ENCODE assay signal across 13 mouse cellular contexts in the genomic region with DNA sequence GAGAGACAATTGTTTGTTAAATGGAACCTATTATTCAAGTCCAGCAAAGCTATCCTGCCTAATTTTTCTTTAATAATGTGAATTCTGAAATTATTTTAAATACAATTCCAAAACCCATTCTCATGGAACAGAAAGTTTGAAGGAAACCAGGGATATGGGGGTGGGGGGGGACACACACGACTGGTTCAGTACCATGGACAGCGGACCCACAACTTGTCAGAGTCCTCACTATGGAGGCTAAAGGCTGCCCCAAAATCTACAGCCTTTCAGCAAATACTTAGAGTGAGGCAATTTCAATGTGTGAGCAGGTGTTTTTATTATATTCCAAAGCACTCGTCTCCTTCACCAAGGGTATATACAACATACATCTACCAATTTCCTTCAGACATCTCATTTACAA. TPM values are rescaled to one million over a fixed set of nuclear protein-coding genes. Genes with fewer than 3 reads are reported as not detected.
DNase-seq lines count a peak whose midpoint lies in the region; ATAC-seq and TF ChIP-seq lines count a peak whose summit lies in the region.
"Had no signal": no experiment of that assay in that cellular context is flagged by ENCODE, and none has a peak within 500 bp of the region (broad histone marks: within the 10 kb centered on the region; RNA-seq: fewer than 3 reads in every experiment).

No protein-coding gene starts in this region.

- H3K9me3 ChIP-seq in forebrain, embryonic 10.5 days: no peaks in the 10 kb centered on the region
- H3K9me3 ChIP-seq in forebrain, postnatal 0 days (ENCODE audit: low read length): no peaks in the 10 kb centered on the region
- H3K9me3 ChIP-seq: heart, embryonic 12.5 days; lung, embryonic 15.5 days had no signal

- 0 out of 2 replicates have a peak, but pooled peaks cover 2% of the 10 kb centered on the region for H3K36me3 ChIP-seq in forebrain, embryonic 10.5 days (replicated peaks)
- H3K36me3 ChIP-seq in forebrain, postnatal 0 days (ENCODE audit: insufficient read depth): no peaks in the 10 kb centered on the region
- no peaks in the 10 kb centered on the region for H3K36me3 ChIP-seq in myocyte (ENCODE audit: control insufficient read depth, insufficient read depth)
- H3K36me3 ChIP-seq: heart, embryonic 12.5 days; lung, embryonic 15.5 days had no signal

- no peaks in the 10 kb centered on the region for H3K79me2 ChIP-seq in myocyte (ENCODE audit: control insufficient read depth, insufficient read depth)

- no peak overlapping the region for H3K4me3 ChIP-seq in forebrain, embryonic 10.5 days
- no peak overlapping the region for H3K4me3 ChIP-seq in forebrain, postnatal 0 days (ENCODE audit: low read depth, low read length)
- no peak overlapping the region for H3K4me3 ChIP-seq in myocyte
- H3K4me3 ChIP-seq: heart, embryonic 12.5 days; lung, embryonic 15.5 days had no signal

- no peak overlapping the region for H3K4me2 ChIP-seq in forebrain, postnatal 0 days (ENCODE audit: low read depth)
- H3K4me2 ChIP-seq in myocyte (ENCODE audit: low read depth): no peak overlapping the region
- H3K4me2 ChIP-seq: heart, embryonic 12.5 days; lung, embryonic 15.5 days had no signal

- DNase-seq in forebrain, embryonic 10.5 days (ENCODE audit: extremely low spot score, low spot score): peak; percentile 15
- no peak for DNase-seq in forebrain, postnatal 0 days
- peak; percentile 23 for DNase-seq in lung, postnatal 10 days
- DNase-seq in lung, postnatal 4 days: no peak
- peak; percentile 31 for DNase-seq in c-Kit-positive CD71-negative TER-119-negative erythroid progenitor cells, embryonic 14.5 days (ENCODE audit: low read depth)
- DNase-seq in heart, adult 8-10 months (ENCODE audit: low spot score): no peak
- DNase-seq: right cerebral cortex, adult 18-20 months had no signal

- no peak overlapping the region for H3K27ac ChIP-seq in forebrain, embryonic 10.5 days
- H3K27ac ChIP-seq in forebrain, postnatal 0 days (ENCODE audit: low read depth, low read length): no peak overlapping the region
- H3K27ac ChIP-seq: lung, embryonic 15.5 days; stomach, postnatal 0 days had no signal

- H3K4me1 ChIP-seq in forebrain, embryonic 10.5 days: peaks cover 38% of the 10 kb centered on the region
- 0 out of 2 replicates have a peak, but pooled peaks cover 4% of the 10 kb centered on the region for H3K4me1 ChIP-seq in forebrain, postnatal 0 days (ENCODE audit: insufficient read depth)

- TF ChIP-seq POLR2A in myocyte (IDR thresholded peaks at IDR 0.05; ENCODE audit: insufficient read length, low read depth): no peak

- H3K9ac ChIP-seq in forebrain, postnatal 0 days: no peak overlapping the region
- H3K9ac ChIP-seq: heart, embryonic 12.5 days; lung, embryonic 15.5 days had no signal

- no peak for TF ChIP-seq CTCF in forebrain, postnatal 0 days (IDR thresholded peaks at IDR 0.05; ENCODE audit: low read depth)

- 58% methylated on average over 3 of the region's 3 CpGs for WGBS in forebrain, embryonic 10.5 days
- 61% methylated on average over 3 of the region's 3 CpGs for WGBS in forebrain, postnatal 0 days

- H3K27me3 ChIP-seq in forebrain, embryonic 10.5 days (ENCODE audit: poor library complexity, severe bottlenecking): no peaks in the 10 kb centered on the region; the same call in 1 of the 2 replicates
- H3K27me3 ChIP-seq in forebrain, postnatal 0 days (ENCODE audit: insufficient read depth, low read length): no peaks in the 10 kb centered on the region
- H3K27me3 ChIP-seq in myocyte (ENCODE audit: control insufficient read depth, insufficient read depth, insufficient read length): no peaks in the 10 kb centered on the region
- H3K27me3 ChIP-seq: lung, embryonic 15.5 days had no signal

- ATAC-seq in forebrain, postnatal 0 days: no peak
- no peak for ATAC-seq in monocyte, adult 5-6 weeks (replicated peaks; ENCODE audit: insufficient number of reproducible peaks, low FRiP score, low TSS enrichment, poor library complexity, severe bottlenecking)
- ATAC-seq: forebrain, embryonic 16.5 days had no signal

- H3ac ChIP-seq in myocyte (ENCODE audit: control insufficient read depth, insufficient read length): no peak overlapping the region

TF ChIP-seq in myocyte, 11 proteins besides CTCF, POLR2A, EP300 and RAD21:
- no peak for TF ChIP-seq SRF (IDR thresholded peaks at IDR 0.05; ENCODE audit: control insufficient read depth, insufficient read length, low read depth)
- peak; percentile 92 for TF ChIP-seq REST (IDR thresholded peaks at IDR 0.05; ENCODE audit: insufficient read depth, insufficient read length)
- no peak for TF ChIP-seq USF1 (IDR thresholded peaks at IDR 0.05; ENCODE audit: low read depth)
- no peak for TF ChIP-seq TCF3 (IDR thresholded peaks at IDR 0.05; ENCODE audit: insufficient read length, low read depth)

RNA-seq across cellular contexts. Expression of a gene that starts 3.5 kb away (rescaled TPM):
- polyA plus RNA-seq in forebrain, embryonic 10.5 days (2016; fragmentation: Nextera tagmentation; extraction: Ambion mirVana): 58.4 and 63.3 TPM in 2 replicates
- total RNA-seq in forebrain, postnatal 0 days (2014; rRNA removed): 32.9 and 40.4 TPM in 2 replicates
- 74.7 and 78.6 TPM in 2 replicates for polyA plus RNA-seq in forebrain, postnatal 0 days (2015; fragmentation: Nextera tagmentation; extraction: Ambion mirVana)
- 10.0 TPM for polyA plus RNA-seq in myocyte (2012; fragmentation: generic; extraction: Trizol)
- total RNA-seq in monocyte, adult 5-6 weeks (2017): 2.2 to 2.6 TPM (median 2.5 TPM) in 3 replicates
- total RNA-seq in heart, adult 8-10 months (2022): 1 to 10 TPM; 2.5 to 4.3 (median 3.1) TPM

Comparison
In these comparisons a context has a peak if more than half of its experiments do, and no peak if none do; other contexts are left out.
1. DNase-seq: peak in forebrain, embryonic 10.5 days (single experiment), lung, postnatal 10 days (single experiment) and c-Kit-positive CD71-negative TER-119-negative erythroid progenitor cells, embryonic 14.5 days (single experiment); none in forebrain, postnatal 0 days (single experiment), lung, postnatal 4 days (0 of 2) and heart, adult 8-10 months (single experiment).